Mouse (Mus musculus): ENCODE data around the gene Siah3.

The Siah3 gene

DNA sequence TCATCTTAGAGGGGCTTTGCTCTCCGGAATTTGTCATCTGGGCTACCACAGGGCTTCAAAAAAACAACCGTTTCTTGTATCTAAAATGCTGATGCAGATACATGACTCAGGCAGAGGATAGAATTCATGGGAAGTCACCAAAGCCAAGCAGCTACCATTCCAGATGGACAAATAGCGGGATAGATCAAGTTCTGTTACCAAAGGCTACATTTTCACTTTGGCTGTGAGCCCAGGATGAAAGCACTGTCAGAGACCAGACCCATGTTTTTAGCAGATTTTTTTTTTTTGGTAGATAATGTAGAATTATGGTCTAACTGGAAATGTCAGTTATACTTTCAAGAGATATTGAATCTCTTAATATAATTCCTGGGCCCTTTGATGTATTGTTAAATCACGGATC, 7.4 kb downstream of the Siah3 start:
- DNase-seq (ENCODE audit: extremely low spot score, low read depth, low spot score) = no peak

DNA sequence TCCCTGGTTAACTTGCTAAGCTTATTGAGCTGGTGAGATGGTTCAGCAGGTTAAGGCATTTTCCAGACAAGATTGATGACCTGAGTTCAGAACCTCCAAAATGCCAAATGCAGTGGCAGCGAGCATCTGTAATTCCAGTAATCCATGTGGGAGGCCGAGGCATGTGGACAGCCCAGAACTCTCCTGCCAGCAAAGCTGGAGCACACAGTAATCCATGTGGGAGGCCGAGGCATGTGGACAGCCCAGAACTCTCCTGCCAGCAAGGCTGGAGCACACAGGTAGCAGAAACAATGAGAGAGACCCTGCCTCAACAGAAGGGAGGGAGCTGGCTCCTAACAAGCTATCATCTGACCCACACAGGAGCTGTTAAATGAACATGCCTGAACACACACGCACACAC, 13.2 kb downstream of the Siah3 start:
- no peak for DNase-seq (ENCODE audit: extremely low spot score, low read depth, low spot score)

DNA sequence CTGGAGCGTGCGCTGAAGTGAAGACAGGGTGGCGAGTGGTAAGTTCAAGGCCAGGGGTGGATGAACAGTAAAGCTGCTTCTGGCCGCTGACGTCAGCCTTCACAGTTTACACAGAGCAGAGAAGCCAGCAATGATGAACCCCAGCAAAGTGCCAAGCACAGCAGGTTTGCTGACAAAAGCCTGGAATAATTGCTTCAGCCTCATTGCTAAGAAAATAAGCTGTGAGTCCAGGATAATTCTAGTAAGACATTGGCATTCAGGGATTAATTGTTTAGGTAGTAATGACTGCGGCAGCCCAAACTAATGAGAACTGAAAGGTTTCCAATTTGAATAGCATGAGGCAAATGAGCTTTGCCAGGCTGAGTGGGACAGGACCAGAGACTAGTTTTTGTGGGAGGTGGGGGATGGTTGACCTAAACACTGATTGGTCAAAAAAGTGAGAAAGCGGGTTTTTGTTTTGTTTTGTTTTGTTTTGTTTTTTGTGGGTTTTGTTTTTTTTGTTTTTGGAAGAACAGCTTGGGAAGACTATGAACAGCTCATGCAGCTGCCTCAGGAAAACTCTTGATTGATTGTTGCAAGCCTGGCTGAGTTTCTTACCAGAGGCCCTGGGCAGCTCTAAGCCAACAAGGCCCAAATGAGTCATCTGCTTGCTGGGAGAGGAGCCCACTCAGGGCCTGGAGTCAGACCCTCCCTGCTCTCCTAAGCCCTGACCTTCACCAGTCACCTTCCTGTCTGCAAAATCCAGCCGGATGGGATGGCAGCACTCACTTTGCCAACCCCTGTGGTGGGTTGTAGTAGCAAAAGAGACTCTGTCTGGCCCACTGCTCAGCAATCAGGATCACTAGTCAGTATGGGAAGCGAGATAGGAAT, 17.5 kb downstream of the Siah3 start:
- no peak for DNase-seq (ENCODE audit: extremely low spot score, low read depth, low spot score)

DNA sequence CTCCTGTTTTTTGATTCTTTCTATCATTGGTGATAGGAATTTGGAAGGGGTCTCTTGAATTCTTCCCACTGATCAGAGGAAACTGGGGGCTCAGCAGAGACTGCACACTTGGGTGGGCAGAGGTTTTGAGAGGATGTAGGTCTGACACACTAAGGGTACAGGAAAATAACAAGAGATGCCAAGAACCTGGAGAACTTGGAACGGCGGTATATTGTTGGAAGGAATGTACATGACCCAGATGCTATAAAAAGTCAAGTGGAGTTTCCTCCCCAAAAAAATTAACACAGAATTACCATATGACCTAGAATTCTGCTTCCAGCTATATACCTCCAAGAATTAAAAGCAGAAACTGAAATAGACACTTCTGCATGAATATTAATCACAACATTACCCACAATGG, 20.1 kb downstream of the Siah3 start:
- no peak for DNase-seq (ENCODE audit: extremely low spot score, low read depth, low spot score)

DNA sequence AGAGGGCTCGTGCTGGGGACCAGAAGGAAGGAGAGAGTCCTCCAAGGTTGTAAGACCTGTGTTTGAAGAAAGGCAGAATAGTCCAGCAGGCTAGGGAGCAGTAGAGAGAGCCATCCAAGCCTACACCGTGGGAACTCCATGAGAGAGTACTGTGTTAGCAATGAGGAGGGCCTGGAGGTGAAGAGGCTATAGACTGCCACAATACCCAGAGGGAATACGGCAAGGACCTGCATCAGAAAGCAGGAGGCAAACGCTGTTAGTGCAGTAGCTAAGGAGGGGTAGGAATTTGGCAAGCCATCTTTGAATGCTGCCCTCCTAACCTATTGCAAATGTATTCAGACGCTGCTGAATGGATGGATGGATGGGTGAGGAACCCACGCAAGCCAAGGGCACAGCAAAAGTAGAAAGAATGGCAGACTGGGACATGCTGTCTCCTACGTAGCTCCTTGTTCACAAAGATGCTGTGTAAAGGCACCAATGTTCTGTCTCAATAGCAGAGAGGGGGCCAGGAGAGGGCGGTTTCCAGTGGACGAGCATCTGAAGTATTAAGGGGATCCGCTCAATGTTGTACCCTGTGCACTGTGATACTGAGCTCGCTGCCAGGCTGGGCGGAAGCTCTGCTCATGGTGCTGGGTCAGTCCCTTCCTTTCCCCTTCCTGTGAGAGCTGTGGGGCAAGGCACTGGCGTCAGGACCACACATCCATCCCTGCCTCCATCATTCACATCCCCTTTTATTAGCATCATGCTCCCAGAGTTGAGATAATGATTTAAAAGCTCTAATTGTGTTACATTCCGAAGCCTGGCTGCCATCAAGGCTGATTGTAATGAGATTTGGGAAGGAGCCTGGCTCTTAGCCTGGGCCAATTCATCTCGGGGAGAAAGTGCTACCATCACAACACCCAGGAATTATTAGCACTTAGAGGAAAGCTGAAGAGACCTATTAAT, 26.7 kb downstream of the Siah3 start:
- DNase-seq (ENCODE audit: extremely low spot score, low read depth, low spot score) = no peak

DNA sequence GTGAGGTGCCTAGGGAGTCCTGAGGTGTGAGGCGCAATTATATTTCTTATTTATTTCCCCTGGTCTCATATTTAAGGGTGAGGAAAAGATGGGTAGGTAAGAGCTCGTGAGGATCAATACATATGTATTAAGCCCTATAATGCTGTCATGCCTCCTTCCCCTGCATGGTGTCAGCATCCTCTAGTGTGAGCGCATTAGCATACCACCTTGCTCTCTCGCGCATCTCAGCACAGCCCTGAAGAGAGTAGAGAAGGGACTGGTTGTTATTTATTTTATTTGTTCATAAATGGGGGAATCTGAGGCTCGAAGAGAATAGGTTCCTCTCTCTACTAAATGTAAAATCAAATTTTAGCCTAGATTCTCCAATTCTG, 27.4 kb downstream of the Siah3 start:
- DNase-seq (ENCODE audit: extremely low spot score, low read depth, low spot score) = no peak

DNA sequence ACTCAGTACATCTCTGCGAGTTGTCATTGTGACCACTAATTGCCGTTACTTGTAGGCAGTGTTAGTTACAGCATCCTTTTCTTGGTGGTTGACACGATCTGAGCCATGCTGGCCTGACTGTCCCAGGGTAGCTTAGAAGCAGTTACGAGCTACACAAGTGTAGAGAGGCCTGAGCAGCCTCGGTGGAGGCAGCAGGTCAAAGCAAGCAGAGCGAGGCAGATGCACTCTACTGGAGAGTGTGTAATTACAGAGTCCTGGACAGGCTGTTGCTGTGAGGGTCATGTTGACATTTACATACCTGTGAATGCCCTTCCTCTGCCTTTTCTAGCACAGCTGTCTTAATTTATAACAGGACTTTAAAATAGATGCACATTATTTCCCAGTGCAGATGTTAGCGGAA, 32.1 kb downstream of the Siah3 start:
- no peak for DNase-seq (ENCODE audit: extremely low spot score, low read depth, low spot score)

DNA sequence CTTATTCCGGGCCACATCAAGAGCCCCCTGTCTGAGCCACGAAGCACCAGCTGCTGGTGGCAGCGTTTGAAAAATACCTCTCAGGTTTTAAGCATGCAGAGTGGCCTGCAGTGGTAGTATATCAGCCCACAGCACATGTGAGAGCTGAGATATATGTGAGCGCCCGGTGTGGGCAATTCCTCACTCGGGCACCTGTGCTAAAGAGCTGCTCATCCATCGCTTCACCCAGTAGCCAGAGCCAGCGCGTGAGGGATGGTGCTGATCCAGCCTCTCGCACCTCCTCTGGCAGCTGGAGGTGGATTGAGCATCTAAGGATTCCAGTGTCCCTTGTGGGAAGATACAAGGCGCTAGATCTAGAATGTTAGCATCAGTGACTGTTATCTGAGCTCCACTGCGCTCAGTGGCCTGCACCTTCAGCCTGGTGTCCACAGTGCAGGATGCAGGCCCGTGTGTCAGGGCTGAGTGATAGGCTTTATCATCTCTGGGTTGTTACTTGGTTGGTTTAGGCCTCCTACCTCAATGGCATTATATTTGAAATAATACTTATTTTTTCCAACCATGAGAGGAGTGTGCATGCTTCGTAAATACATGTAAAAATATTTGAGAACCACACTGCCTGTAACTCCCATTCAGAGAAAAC, 37.9 kb downstream of the Siah3 start:
- DNase-seq (ENCODE audit: extremely low spot score, low read depth, low spot score) = no peak

DNA sequence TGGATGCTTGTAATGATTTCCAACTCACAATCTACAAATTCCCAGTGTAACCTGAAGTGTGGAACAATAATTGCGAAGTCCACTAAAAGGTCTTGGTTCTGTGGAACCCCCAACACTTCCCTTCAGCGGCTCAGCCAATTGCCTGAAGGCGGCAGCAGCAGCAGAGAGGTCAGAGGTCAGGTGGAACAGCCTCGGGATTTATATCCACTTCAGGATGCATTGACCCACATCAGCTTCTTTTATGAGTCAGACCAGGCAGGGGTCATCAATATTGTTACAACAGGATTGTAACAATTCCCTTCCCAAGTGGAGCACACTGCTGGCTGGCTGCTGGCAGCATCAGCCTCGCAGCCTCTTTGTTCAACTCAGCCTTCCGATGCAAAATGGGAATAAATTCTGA, 39.1 kb downstream of the Siah3 start:
- DNase-seq (ENCODE audit: extremely low spot score, low read depth, low spot score) = no peak

DNA sequence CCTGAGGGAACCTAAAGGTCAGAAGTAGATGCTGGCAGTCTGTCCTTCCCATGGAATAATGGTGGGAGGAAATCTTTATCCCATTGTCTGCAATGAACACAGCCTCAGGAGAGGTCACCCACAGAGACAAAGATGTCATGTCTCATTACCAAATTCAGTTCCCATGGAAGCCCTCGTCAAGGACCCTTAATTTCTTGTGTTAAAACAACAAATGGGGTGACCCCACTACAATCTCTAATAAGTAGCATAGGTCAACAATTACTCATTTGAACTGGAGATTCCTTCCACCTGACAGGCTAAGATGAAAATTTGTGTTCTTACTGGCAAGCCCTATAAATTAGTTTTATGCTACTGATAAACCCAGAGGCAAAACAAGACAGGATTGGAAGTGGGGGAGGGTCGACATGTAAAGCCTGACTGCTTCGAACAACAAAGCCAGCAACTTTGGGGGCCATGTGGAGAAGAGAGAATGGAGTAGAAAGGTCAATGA, 45.8 kb downstream of the Siah3 start:
- DNase-seq (ENCODE audit: extremely low spot score, low read depth, low spot score) = no peak

DNA sequence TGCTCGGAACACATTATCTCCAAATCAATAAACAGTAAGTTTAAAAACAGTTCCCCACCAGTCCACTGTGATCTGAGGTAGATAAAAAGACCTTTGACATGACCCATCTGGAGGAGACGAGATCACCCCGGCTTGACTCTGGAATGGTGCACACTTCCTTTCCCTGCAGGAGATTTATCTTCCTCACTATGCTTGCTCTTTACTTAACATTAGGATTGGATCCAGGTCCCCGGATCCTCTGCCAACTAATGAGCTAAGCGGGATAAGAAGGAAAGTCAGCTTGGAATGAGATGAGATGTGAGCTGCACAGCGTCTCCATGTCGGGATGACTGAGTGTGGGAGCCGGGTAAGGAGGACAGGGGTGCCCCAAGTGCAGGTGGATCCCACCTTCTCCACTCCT, 46.7 kb downstream of the Siah3 start:
- DNase-seq (ENCODE audit: extremely low spot score, low read depth, low spot score) = no peak

DNA sequence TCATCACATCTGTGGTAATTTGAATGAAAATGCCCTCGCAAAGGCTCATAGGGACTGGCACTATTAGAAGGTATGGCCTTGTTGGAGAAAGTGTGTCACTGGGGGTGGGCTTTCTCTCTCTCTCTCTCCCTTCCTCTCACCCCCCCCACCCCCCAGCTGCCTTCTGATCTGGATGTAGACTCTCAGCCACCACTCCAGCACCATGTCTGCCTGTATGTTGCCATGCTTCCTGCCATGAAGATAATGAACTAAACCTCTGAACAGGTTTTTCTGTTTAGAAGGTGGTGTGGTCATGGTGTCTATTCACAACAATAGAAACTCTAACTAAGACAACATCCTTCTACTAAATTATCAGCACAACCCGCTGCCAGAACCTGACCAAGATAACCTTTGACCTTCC, 48.5 kb downstream of the Siah3 start:
- DNase-seq (ENCODE audit: extremely low spot score, low read depth, low spot score) = no peak

DNA sequence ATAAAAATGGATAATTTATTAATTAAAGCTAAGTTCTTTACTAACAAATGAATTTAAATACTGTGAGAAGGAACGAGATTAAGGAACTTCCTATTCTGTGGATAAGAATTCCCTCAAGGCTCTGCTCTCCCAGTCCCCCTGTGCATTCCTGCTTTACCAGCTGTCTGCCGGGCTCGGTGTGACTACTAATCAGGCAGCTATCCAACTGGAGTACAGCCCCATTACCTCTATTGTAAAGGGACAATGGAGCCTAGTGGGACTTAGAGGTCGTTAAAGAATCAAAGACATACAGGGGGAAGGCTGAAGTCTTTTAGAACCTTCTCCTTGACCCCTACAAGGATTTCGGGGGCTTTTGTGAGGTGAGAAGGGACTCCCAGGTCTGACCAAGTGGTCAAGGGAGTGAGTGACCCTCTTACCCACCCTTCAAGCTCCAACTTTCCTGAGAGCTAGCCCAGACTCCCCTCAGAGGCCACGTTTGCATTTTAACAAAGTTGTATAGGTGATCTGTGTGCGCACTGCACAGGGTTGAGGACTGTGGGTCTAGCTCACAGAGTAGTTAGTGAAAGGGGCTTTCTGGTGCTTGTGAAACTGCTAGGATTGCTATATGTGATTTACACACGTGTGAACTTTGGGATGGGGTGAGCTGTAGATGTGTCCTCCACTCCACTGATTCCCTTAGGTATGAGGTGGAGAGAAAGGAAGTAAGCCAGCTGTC, 49.5 kb downstream of the Siah3 start:
- no peak for DNase-seq (ENCODE audit: extremely low spot score, low read depth, low spot score)

DNA sequence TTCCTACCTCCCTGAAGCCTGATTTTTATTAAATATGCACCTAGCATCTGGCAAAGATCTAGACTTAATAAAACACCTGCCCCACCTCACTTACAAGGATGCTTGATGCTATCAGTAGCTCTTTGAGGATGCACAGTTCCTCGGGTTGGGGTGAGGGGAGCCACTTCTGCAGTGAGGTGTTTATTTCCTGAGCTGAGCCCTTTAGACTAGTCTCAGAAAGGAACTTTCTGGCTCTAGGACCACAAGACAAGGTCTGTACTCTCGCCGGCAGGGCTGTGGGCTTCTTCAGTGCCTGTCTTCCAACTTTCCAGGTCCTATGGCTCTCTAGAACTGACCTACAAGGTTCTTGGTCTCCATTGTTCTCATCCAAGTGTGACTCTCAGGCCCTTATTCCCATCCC, 50.5 kb downstream of the Siah3 start:
- DNase-seq (ENCODE audit: extremely low spot score, low read depth, low spot score) = no peak

DNA sequence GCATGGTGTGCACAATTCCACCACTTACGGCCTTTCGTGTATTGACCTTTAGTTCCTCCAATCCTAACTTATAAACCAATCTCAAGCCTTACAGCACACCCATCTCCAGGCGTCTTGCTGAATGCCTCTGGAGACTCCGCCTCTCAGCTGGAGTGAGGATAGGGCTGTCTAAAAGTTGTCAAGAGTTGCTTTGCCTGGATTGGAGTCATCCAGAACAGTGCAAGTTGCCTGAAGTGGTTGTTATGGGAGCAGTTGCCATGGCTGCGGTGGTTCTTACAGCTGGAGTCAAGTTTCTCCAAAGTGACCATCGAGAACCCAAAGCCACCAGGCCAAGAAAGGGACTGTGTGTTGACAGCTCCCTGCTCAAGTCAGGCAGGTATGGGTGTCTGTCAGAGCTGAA, 54.3 kb downstream of the Siah3 start:
- DNase-seq (ENCODE audit: extremely low spot score, low read depth, low spot score) = no peak

DNA sequence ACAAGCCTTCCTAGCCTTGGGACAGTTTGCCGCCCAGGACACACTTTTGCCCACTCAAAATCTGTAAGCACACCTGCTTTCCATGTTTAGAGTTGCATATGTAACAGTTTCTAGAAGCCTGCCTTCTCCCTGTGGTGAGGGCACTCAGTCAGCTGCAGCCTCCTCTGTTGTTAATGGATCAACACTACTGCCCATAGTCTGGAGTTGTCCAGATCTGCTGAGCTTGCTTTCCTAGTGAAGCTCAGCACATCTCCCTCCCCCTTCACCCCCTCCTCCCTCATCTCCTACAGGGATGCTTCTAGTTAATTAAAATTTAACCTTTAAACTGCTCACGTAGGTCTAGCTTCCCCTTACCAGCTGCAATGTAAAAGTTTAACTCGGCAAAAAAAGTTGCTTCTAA, 57.2 kb downstream of the Siah3 start:
- DNase-seq (ENCODE audit: extremely low spot score, low read depth, low spot score) = no peak

DNA sequence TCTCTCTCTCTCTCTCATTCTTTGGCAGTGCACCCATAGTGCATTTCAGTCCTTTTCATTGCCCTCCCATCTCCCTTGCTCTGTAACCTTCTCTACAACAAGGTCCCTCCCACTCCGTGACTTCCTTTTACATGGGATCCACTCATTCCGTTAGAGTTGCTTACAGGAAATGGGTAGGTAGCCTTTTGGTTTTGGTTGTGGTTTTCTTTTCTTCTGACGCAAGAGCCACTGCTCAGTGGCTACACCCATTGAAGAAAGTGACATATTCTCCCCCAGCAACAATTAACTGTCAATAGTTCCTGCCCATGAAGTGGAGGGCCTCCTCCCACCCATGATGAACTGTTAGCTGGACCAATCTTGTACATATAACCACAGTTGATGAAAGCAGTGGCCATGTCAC, 60.4 kb downstream of the Siah3 start:
- DNase-seq (ENCODE audit: extremely low spot score, low read depth, low spot score) = no peak

DNA sequence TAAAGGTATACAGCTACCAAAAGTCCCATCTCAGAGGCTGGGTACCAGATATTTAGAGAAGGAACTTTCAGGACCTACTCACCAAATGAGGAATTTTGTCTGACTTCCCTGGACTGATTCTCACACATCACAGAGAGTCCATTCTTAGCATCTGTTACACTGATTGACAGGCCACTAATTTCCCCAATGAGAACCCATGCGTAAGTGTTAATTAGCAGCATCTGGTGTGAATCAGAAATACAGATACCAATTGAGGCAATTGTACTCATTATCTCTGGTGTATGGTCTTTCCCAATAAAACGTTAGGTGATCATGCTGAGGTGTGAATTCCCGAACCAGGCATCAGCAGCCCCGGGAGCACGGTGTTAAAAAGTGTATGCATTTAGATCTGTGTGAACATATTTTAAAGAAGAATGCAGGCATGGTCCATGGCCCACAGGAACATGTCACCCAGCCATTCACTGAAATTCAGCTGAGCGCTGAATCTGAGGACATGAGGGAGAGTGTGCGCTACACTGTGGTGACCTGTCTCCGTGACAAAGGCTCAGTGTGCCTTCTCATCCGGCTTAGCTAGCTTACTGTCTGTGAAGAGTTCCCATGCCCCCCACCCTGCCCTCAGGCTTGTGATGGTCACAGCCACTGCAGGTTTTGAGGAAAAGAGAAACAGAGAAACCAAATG, 61.3 kb downstream of the Siah3 start:
- no peak for DNase-seq (ENCODE audit: extremely low spot score, low read depth, low spot score)

DNA sequence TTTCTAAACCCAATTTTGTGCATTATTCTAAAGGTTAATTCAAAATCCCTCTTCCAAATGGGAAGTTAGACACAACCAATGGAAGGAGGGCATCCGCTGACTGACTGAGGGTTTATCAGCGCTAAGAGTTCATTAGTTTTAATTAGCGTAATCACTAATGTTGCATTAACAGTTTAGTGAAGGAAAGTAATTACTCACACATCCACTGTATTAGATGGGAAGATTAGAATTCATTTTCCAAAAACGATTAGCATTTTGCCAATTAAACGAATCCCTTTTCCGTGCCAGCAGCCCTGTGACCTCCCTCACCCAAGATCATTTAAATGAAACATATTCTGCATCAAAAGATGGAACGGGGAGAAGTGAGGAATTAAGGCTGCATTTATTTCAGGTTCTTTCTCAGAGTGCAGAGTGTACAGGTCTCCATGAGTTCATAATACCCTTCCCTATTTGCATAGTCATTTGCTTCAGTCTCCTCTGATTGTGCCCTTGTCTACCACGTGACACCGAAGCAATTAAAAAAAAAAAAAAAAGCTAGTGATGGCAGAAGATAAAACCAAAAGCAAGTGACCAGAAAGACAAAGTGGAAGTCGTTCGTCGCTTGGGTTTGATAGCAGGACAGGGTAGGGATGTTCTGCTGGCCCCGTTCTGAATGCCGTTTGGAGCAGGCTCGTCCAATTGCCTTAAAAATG, 62.6 kb downstream of the Siah3 start:
- no peak for DNase-seq (ENCODE audit: extremely low spot score, low read depth, low spot score)

DNA sequence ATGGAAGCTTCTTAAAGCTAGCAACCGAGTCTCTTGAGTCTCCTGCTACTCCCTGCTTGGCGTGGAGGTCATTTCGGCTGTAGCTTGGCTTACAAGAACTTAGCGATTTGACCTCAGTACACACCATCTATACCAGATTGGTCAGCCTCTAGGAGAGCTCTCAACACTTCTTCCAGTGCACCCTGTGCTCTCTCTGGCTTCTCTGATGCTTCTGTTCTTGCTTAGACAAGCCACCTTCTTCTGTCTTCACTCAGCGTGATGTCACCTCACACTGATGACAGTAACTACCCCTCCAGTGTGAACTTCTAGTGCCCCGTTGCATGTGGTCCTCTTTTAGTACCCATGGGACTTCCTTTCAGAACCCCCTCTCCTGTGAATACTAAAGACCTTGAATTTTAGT, 63.1 kb downstream of the Siah3 start:
- no peak for DNase-seq (ENCODE audit: extremely low spot score, low read depth, low spot score)

Data from hindlimb bud, embryonic 11.5 days (tissue).